Mouse (Mus musculus): ENCODE data around the gene Ccdc144b. TPM values are rescaled to one million over a fixed set of nuclear protein-coding genes. Genes with fewer than 3 reads are reported as not detected.

The Ccdc144b gene
- polyA plus RNA-seq, 1 experiment from 2014 or later, result not detected

- H3K36me3 ChIP-seq, result no peaks in the 10 kb centered on the region
- 86% methylated on average over 6 of the region's 6 CpGs for WGBS
- H3K27ac ChIP-seq (replicated peaks), result no peak overlapping the region
- no peak overlapping the region for H3K4me3 ChIP-seq (replicated peaks)
- H3K4me2 ChIP-seq (replicated peaks), result no peak overlapping the region
- H3K9ac ChIP-seq, result no peak overlapping the region
- H3K9me3 ChIP-seq (replicated peaks), result no peaks in the 10 kb centered on the region
- ATAC-seq (ENCODE audit: insufficient number of reproducible peaks, low FRiP score, low TSS enrichment, low read depth), result no peak
- H3K4me1 ChIP-seq, result no peaks in the 10 kb centered on the region
- no peaks in the 10 kb centered on the region for H3K27me3 ChIP-seq
Measured at GRCm38 (mm10) chr3:36025732-36026131, 27.6 kb downstream of the Ccdc144b start.

- no peak overlapping the region for H3K4me3 ChIP-seq (replicated peaks)
- H3K27ac ChIP-seq (replicated peaks), result no peak overlapping the region
- H3K4me1 ChIP-seq, result no peaks in the 10 kb centered on the region
Measured at GRCm38 (mm10) chr3:36011239-36011638, 42.1 kb downstream of the Ccdc144b start.

GRCm38 (mm10) chr3:36008411-36009154, 44.8 kb downstream of the Ccdc144b start:
- Histone ChIP-seq H3K36me3 (no peaks in the 10 kb centered on the region), H3K4me2 (replicated peaks) (no peak overlapping the region), H3K27ac (replicated peaks) (no peak overlapping the region), H3K27me3 (no peaks in the 10 kb centered on the region), H3K9me3 (replicated peaks) (no peaks in the 10 kb centered on the region), H3K4me3 (replicated peaks) (no peak overlapping the region), H3K9ac (no peak overlapping the region), H3K4me1 (no peaks in the 10 kb centered on the region)
- 73% methylated on average over 4 of the region's 4 CpGs for WGBS
- ATAC-seq (ENCODE audit: insufficient number of reproducible peaks, low FRiP score, low TSS enrichment, low read depth), result no peak

More at GRCm38 (mm10) chr3:36011239-36011638, 42.1 kb downstream of the Ccdc144b start:
- Histone ChIP-seq H3K36me3 (no peaks in the 10 kb centered on the region), H3K27me3 (no peaks in the 10 kb centered on the region), H3K9ac (no peak overlapping the region), H3K9me3 (replicated peaks) (no peaks in the 10 kb centered on the region), H3K4me2 (replicated peaks) (no peak overlapping the region)
- no peak for ATAC-seq (ENCODE audit: insufficient number of reproducible peaks, low FRiP score, low TSS enrichment, low read depth)
- WGBS, result 76% methylated on average over 3 of the region's 3 CpGs

- 53% methylated on average over 4 of the region's 4 CpGs for WGBS
- H3K9me3 ChIP-seq (replicated peaks), result no peaks in the 10 kb centered on the region
- H3K4me2 ChIP-seq (replicated peaks), result no peak overlapping the region
- no peak for ATAC-seq (ENCODE audit: insufficient number of reproducible peaks, low FRiP score, low TSS enrichment, low read depth)
- H3K9ac ChIP-seq, result no peak overlapping the region
- H3K4me3 ChIP-seq (replicated peaks), result no peak overlapping the region
- no peaks in the 10 kb centered on the region for H3K4me1 ChIP-seq
- no peaks in the 10 kb centered on the region for H3K27me3 ChIP-seq
- no peaks in the 10 kb centered on the region for H3K36me3 ChIP-seq
- H3K27ac ChIP-seq (replicated peaks), result no peak overlapping the region
Measured at GRCm38 (mm10) chr3:36004028-36004895, 49.1 kb downstream of the Ccdc144b start.

GRCm38 (mm10) chr3:36000275-36001239, 52.8 kb downstream of the Ccdc144b start, which contains the start of gene Mccc1:
Mccc1 (minus strand) TSS chr3:36000678.
- Histone ChIP-seq H3K9me3 (replicated peaks) (no peaks in the 10 kb centered on the region), H3K27me3 (no peaks in the 10 kb centered on the region), H3K27ac (replicated peaks) (peak within 1 kb of the TSS; percentile 95), H3K4me1 (0 out of 2 replicates have a peak, but pooled peaks cover 3% of the 10 kb centered on the region), H3K4me2 (replicated peaks) (peak within 1 kb of the TSS; percentile 60), H3K9ac (peak within 1 kb of the TSS; percentile 62), H3K36me3 (0 out of 2 replicates have a peak, but pooled peaks cover 5% of the 10 kb centered on the region), H3K4me3 (replicated peaks) (peak within 1 kb of the TSS; percentile 77)
- WGBS, result 3% methylated on average over 39 of the region's 39 CpGs
- peak; percentile 99 for ATAC-seq (ENCODE audit: insufficient number of reproducible peaks, low FRiP score, low TSS enrichment, low read depth)

GRCm38 (mm10) chr3:35994552-35995531, 58.5 kb downstream of the Ccdc144b start:
- Histone ChIP-seq H3K36me3 (peaks cover 12% of the 10 kb centered on the region; the same call in 1 of the 2 replicates), H3K4me1 (0 out of 2 replicates have a peak, but pooled peaks cover 3% of the 10 kb centered on the region), H3K9ac (no peak overlapping the region), H3K27ac (replicated peaks) (no peak overlapping the region), H3K27me3 (no peaks in the 10 kb centered on the region), H3K4me2 (replicated peaks) (no peak overlapping the region), H3K9me3 (replicated peaks) (no peaks in the 10 kb centered on the region), H3K4me3 (replicated peaks) (no peak overlapping the region)
- no peak for ATAC-seq (ENCODE audit: insufficient number of reproducible peaks, low FRiP score, low TSS enrichment, low read depth)
- WGBS, result 61% methylated on average over 11 of the region's 11 CpGs

- Histone ChIP-seq H3K27me3 (no peaks in the 10 kb centered on the region), H3K4me1 (no peaks in the 10 kb centered on the region), H3K9ac (no peak overlapping the region), H3K4me3 (replicated peaks) (no peak overlapping the region), H3K9me3 (replicated peaks) (no peaks in the 10 kb centered on the region), H3K4me2 (replicated peaks) (no peak overlapping the region), H3K27ac (replicated peaks) (no peak overlapping the region), H3K36me3 (peaks cover 26% of the 10 kb centered on the region; the same call in 1 of the 2 replicates)
- 85% methylated on average over 7 of the region's 7 CpGs for WGBS
- no peak for ATAC-seq (ENCODE audit: insufficient number of reproducible peaks, low FRiP score, low TSS enrichment, low read depth)
Measured at GRCm38 (mm10) chr3:35990715-35991114, 62.6 kb downstream of the Ccdc144b start.

- WGBS, result 81% methylated on average over 6 of the region's 6 CpGs
- no peaks in the 10 kb centered on the region for H3K4me1 ChIP-seq
- H3K27ac ChIP-seq (replicated peaks), result no peak overlapping the region
- no peaks in the 10 kb centered on the region for H3K27me3 ChIP-seq
- no peak overlapping the region for H3K4me2 ChIP-seq (replicated peaks)
- H3K4me3 ChIP-seq (replicated peaks), result no peak overlapping the region
- ATAC-seq (ENCODE audit: insufficient number of reproducible peaks, low FRiP score, low TSS enrichment, low read depth), result no peak
- peaks cover 36% of the 10 kb centered on the region for H3K36me3 ChIP-seq
- H3K9ac ChIP-seq, result no peak overlapping the region
- no peaks in the 10 kb centered on the region for H3K9me3 ChIP-seq (replicated peaks)
Measured at GRCm38 (mm10) chr3:35988031-35988430, 65.3 kb downstream of the Ccdc144b start.

GRCm38 (mm10) chr3:35986266-35986665, 67.1 kb downstream of the Ccdc144b start:
- Histone ChIP-seq H3K27ac (replicated peaks) (no peak overlapping the region), H3K9ac (no peak overlapping the region), H3K9me3 (replicated peaks) (no peaks in the 10 kb centered on the region), H3K27me3 (no peaks in the 10 kb centered on the region), H3K4me2 (replicated peaks) (no peak overlapping the region), H3K4me1 (no peaks in the 10 kb centered on the region), H3K36me3 (peaks cover 44% of the 10 kb centered on the region), H3K4me3 (replicated peaks) (no peak overlapping the region)
- no peak for ATAC-seq (ENCODE audit: insufficient number of reproducible peaks, low FRiP score, low TSS enrichment, low read depth)
- WGBS, result 88% methylated on average over 6 of the region's 6 CpGs

GRCm38 (mm10) chr3:35973551-35973950, 79.8 kb downstream of the Ccdc144b start:
- Histone ChIP-seq H3K9me3 (replicated peaks) (no peaks in the 10 kb centered on the region), H3K36me3 (peaks cover 53% of the 10 kb centered on the region), H3K4me3 (replicated peaks) (no peak overlapping the region), H3K27me3 (no peaks in the 10 kb centered on the region), H3K27ac (replicated peaks) (no peak overlapping the region), H3K4me2 (replicated peaks) (no peak overlapping the region), H3K9ac (no peak overlapping the region), H3K4me1 (no peaks in the 10 kb centered on the region)
- 69% methylated on average over 7 of the region's 7 CpGs for WGBS
- no peak for ATAC-seq (ENCODE audit: insufficient number of reproducible peaks, low FRiP score, low TSS enrichment, low read depth)
